Mouse (Mus musculus): ENCODE results near the gene Pole. TPM values are rescaled to one million over a fixed set of nuclear protein-coding genes. Genes with fewer than 3 reads are reported as not detected.

Gene Pole
- total RNA-seq, 2 experiments from 2014 or later: 0.92 to 1.4 TPM

GRCm38 (mm10) chr5:110344524-110344923 lies 58.4 kb downstream of the Pole start, which contains the start of gene Lrcol1:
Lrcol1 (plus strand) TSS chr5:110344730.
- no peak for DNase-seq

- no peak for DNase-seq
Observed at GRCm38 (mm10) chr5:110345553-110345952, 59.4 kb downstream of the Pole start.

- no peak for DNase-seq
Observed at GRCm38 (mm10) chr5:110347006-110347405, 60.9 kb downstream of the Pole start.

- DNase-seq: no peak
Observed at GRCm38 (mm10) chr5:110354716-110355115, 68.6 kb downstream of the Pole start.

- DNase-seq: peak; percentile 39
Observed at GRCm38 (mm10) chr5:110357531-110358179, 71.5 kb downstream of the Pole start.

GRCm38 (mm10) chr5:110361465-110361864 lies 75.4 kb downstream of the Pole start:
- DNase-seq: no peak

GRCm38 (mm10) chr5:110362813-110363178 lies 76.7 kb downstream of the Pole start:
- no peak for DNase-seq

GRCm38 (mm10) chr5:110363179-110363821 lies 77.2 kb downstream of the Pole start:
- peak; percentile 80 for DNase-seq

GRCm38 (mm10) chr5:110363822-110364545 lies 77.9 kb downstream of the Pole start:
- no peak for DNase-seq

GRCm38 (mm10) chr5:110376802-110377433 lies 90.8 kb downstream of the Pole start:
- peak; percentile 34 for DNase-seq

- no peak for DNase-seq
Observed at GRCm38 (mm10) chr5:110378181-110378583, 92.1 kb downstream of the Pole start.

GRCm38 (mm10) chr5:110379086-110379485 lies 93.0 kb downstream of the Pole start:
- no peak for DNase-seq

- no peak for DNase-seq
Observed at GRCm38 (mm10) chr5:110379823-110380222, 93.7 kb downstream of the Pole start.

- no peak for DNase-seq
Observed at GRCm38 (mm10) chr5:110384491-110384890, 98.4 kb downstream of the Pole start.

GRCm38 (mm10) chr5:110385263-110385662 lies 99.2 kb downstream of the Pole start:
- no peak for DNase-seq

GRCm38 (mm10) chr5:110386371-110387330 lies 100.5 kb downstream of the Pole start:
- DNase-seq: peak; percentile 64

Other genes with a start within 250 kb of the Pole start
- gene Gm17655, start 213.8 kb upstream of the Pole start, total RNA-seq (2021): 1 to 10 TPM in 1 of 2 experiments, under 1 TPM in 1; 0.64 to 1.7 TPM
- gene Gm35315, start 191.9 kb upstream of the Pole start, total RNA-seq (2021): under 1 TPM; 0.21 to 0.26 TPM
- gene Plcxd1, start 186.3 kb upstream of the Pole start, total RNA-seq (2021): not detected
- gene Gtpbp6, start 178.1 kb upstream of the Pole start, total RNA-seq (2021): 10 to 100 TPM; 12.3 to 13.4 TPM
- 1 to 10 TPM; 3.1 to 3.8 TPM for gene Zfp605, start 176.2 kb upstream of the Pole start, total RNA-seq (2021)
- gene Chfr, start 150.5 kb upstream of the Pole start, total RNA-seq (2021): 10 to 100 TPM; 14.5 to 15.7 TPM
- 10 to 100 TPM; 38.0 to 40.6 TPM for gene Golga3, start 109.6 kb upstream of the Pole start, total RNA-seq (2021)
- gene Ankle2, start 55.3 kb upstream of the Pole start, total RNA-seq (2021): 10 to 100 TPM; 24.3 to 24.4 TPM
- gene Pgam5, start 16.4 kb upstream of the Pole start, total RNA-seq (2021): 10 to 100 TPM; 21.8 to 24.1 TPM
- gene Pxmp2, start 120 bp upstream of the Pole start, total RNA-seq (2021): 10 to 100 TPM; 45.2 to 46.4 TPM
- not detected for gene P2rx2, start 56.9 kb downstream of the Pole start, total RNA-seq (2021)
- gene Lrcol1, start 58.4 kb downstream of the Pole start, total RNA-seq (2021): not detected
- 10 to 100 TPM; 23.6 to 32.1 TPM for gene Fbrsl1, start 162.2 kb downstream of the Pole start, total RNA-seq (2021)

All from gastrocnemius, postnatal 25 days (tissue).